Mouse (Mus musculus) kidney, postnatal 14 days (tissue): ENCODE measurements around the gene Tmem222.

Experiments
- DNase-seq: peaks from one replicate; pipeline ENCODE4 v3.0.0; 2022; ENCODE audit warnings: mixed read lengths

Tmem222 gene

GRCm38 (mm10) chr4:133247806-133248449 is 29.7 kb downstream of the Tmem222 start:
- no peak for DNase-seq

DNA sequence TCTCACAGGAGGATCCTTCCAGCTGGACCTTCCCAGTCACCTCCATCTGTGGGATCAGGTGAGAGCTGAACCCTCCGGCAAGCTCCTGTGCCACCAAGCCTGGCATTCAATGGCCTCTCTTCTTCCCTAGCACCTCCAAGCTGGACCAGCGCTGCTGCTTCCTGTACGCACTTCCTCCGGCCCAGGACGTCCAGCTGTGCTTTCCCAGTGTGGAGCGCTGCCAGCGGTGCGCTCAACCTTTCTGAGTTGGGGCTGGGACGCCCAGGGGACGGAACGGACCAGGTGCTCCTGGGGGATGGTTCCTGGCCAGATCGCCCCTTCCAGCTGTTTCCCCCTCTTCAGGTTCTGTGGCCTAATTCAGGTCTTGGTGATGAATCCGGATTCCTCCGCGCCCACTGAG is 30.5 kb downstream of the Tmem222 start:
- DNase-seq: peak; percentile 76

DNA sequence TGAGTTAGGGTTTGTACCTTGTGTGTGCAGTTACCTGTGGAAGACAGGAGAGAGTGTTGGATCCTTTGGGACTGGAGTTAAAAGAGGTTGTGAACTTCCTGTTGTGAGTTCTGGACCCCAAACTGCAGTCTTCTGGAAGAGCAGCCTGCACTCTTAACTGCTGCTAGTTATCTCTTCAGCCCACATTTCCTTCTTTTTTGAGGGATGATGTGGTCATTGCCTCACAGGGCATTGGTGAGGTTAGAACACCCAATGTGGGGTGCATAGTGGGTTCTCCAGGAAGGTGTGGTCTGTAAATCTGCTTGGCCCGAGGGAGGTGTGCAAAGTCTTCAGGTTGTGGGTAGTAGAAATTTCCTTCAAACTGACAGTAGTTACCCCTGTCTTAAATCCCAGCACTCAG is 33.3 kb downstream of the Tmem222 start:
- DNase-seq: no peak

DNA sequence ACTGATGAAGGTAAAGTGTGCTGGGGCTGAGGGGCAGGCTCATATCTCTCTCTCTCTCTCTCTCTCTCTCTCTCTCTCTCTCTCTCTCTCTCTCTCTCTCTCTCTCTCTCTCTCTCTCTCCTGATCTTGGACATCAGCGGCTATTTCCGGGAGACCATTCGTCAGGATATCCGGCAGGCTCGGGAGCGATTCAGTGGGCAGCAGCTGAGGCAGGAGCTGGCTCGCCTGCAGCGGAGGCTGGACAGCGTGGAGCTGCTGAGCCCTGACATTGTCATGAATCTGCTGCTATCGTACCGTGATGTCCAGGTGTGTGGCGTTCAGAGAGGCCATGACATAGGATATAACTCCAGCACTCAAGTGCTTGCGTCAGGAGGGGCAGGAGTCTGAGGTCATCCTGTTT is 34.1 kb downstream of the Tmem222 start:
- DNase-seq: peak; percentile 57

GRCm38 (mm10) chr4:133242710-133243109 is 34.9 kb downstream of the Tmem222 start:
- no peak for DNase-seq

GRCm38 (mm10) chr4:133241910-133242309 is 35.7 kb downstream of the Tmem222 start:
- no peak for DNase-seq

- peak; percentile 94 for DNase-seq
These were observed 36.4 kb downstream of the Tmem222 start for GRCm38 (mm10) chr4:133240934-133241908.

DNA sequence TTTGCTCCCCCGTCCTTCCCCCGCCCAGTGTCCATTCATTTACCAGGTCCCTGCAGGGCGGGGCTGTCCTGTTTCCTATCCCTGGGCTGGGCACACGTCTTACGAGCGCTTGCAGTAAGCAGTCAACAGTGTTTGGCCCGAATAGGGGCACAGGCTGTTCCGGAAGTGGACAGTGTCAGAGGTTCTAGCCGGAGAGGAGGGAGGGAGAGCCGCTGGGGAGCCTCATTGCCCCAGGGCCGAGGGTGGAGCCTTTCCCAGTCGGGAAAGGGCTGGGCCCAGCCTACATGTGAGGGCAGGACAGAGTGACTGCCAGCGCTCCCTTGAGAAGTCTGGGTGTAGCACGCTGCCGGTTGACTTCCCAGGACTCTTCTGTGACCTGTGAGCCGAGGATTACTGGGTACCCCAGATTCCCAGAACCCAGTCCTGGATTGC is 37.1 kb downstream of the Tmem222 start, which contains the start of gene Map3k6:
Gene Map3k6, plus strand, starts transcription at position 329 of the 432 bp plus-strand sequence.
- DNase-seq: peak; percentile 90

- no peak for DNase-seq
These were observed 39.7 kb downstream of the Tmem222 start for GRCm38 (mm10) chr4:133237911-133238310.

GRCm38 (mm10) chr4:133235415-133235814 is 42.2 kb downstream of the Tmem222 start:
- no peak for DNase-seq

- no peak for DNase-seq
These were observed 42.8 kb downstream of the Tmem222 start for GRCm38 (mm10) chr4:133234771-133235170.

GRCm38 (mm10) chr4:133233285-133233976 is 44.2 kb downstream of the Tmem222 start:
- peak; percentile 70 for DNase-seq

- no peak for DNase-seq
These were observed 48.0 kb downstream of the Tmem222 start for GRCm38 (mm10) chr4:133229582-133229981.

GRCm38 (mm10) chr4:133227636-133228035 is 50.0 kb downstream of the Tmem222 start:
- DNase-seq: no peak

GRCm38 (mm10) chr4:133226073-133226472 is 51.5 kb downstream of the Tmem222 start:
- DNase-seq: no peak

DNA sequence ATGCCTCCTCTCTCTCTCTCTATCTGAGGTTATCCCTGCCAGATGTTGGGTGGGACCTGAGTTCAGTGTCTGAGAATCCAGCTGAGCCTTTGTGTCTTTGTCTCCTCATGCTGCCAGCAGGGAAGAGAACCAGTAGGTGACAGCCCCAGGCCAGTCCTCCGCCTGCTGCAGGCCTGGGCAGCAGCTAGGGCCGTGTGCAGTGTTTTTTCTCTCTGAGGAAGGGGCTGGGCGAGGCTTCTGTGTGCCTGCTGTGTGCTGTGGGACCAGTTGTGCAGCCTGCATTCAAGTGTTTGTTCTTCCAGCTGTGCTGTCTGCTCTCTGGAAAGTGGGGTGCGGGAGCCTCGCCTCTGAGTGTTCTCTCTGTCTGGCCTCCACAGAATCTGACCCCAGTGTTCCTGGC is 53.7 kb downstream of the Tmem222 start:
- DNase-seq: no peak

- DNase-seq: no peak
These were observed 55.9 kb downstream of the Tmem222 start for GRCm38 (mm10) chr4:133221701-133222100.

DNA sequence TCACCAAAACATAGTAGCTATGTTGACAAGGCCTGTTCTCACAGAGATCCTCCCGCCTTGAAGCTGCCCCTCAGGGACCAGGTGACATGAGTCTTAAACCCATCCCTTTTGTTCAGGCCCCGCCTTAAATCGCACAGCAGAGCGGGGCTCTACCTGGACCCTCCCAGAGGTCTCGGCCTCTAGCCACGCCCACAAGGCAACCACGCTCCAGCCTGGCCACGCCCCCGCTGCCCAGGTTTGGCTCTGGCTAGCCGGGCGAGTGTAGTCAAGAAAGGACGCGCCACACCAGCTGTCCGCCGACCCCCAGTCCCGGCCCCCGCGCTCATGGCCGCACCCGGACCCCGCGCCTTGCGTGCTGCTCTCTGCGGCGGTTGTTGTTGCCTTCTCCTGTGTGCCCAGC is 56.9 kb downstream of the Tmem222 start:
- DNase-seq: peak; percentile 74

DNA sequence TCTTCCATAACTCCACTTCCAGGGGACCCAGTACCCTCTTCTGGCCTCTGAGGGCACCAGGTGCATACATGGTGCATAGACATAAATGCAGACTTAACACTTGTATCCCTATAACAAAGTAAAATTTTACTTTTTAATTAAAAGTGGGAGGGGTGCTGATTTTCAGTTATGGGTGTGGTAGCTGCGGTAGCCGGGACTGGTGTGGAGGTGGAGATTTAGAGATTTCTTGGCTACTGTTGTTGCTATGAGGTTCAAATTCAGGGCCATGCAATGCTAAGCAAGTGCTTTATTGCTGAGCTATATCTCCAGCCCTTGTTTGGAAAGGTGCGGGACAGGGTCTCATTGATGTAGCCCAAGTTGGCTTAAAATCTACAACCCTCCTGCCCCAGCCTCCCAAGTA is 58.8 kb downstream of the Tmem222 start:
- no peak for DNase-seq

GRCm38 (mm10) chr4:133217641-133218040 is 60.0 kb downstream of the Tmem222 start:
- DNase-seq: peak; percentile 75
